Mouse (Mus musculus): ENCODE data around the gene Nms. TPM values are rescaled to one million over a fixed set of nuclear protein-coding genes. Genes with fewer than 3 reads are reported as not detected.

The Nms gene
- polyA plus RNA-seq, 1 experiment from 2014 or later, result not detected

Other genes starting within 250 kb of the Nms start
- 1.1 and 1.2 TPM in 2 replicates for gene Lonrf2, start 102.4 kb upstream of the Nms start, polyA plus RNA-seq (2015; fragmentation: Nextera tagmentation; extraction: Ambion mirVana)
- gene Chst10, start 41.0 kb upstream of the Nms start, polyA plus RNA-seq (2015; fragmentation: Nextera tagmentation; extraction: Ambion mirVana), result 3.9 and 4.4 TPM in 2 replicates
- 160 and 175 TPM in 2 replicates for gene Pdcl3, start 46.5 kb downstream of the Nms start, polyA plus RNA-seq (2015; fragmentation: Nextera tagmentation; extraction: Ambion mirVana)